Mouse (Mus musculus) retina, postnatal 1 day (tissue): ENCODE results near the gene Tbc1d13.
"Not testable (repeated sequence)": the region's sequence is repeated elsewhere in the genome, so short reads cannot be mapped to it uniquely, and the experiment has no call there.

ENCODE experiments used
- DNase-seq: peaks from one replicate; pipeline ENCODE4 v3.0.0-alpha.2; 2012

The Tbc1d13 gene

DNA sequence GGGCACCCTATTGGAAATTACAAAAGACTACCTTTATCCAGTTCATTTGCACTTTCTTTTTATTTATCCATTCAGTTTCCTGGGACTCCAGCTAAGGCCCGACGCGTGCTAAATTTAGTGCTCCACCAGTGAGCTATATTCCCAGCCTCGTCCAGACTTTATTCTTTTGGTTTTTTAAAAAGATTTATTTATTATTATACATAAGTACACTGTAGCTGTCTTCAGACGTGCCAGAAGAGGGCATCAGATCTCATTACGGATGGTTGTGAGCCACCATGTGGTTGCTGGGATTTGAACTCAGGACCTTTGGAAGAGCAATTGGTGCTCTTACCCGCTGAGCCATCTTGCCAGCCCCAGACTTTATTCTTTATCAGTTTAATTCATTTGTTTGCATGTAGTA is 45.2 kb downstream of the Tbc1d13 start:
- DNase-seq: not testable (repeated sequence)

DNA sequence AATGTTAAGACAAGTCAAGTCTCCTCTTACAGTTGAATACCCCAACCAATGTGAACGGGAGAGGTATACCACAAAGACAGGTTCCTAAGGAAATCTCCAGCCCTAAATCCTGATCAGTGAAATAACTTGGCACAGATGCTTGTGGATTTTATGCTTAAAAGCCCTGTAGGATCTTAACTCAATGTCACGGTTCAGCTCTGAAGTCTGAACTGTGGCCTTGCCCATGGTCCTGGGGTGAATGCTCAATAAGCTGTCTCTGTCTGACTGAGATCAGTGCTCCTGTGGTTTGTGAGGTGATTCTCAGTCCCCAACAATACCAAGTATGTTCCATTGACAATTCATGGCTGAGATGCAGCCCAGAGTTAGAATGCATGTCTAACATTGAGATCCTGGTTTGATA is 48.9 kb downstream of the Tbc1d13 start:
- DNase-seq: no peak

DNA sequence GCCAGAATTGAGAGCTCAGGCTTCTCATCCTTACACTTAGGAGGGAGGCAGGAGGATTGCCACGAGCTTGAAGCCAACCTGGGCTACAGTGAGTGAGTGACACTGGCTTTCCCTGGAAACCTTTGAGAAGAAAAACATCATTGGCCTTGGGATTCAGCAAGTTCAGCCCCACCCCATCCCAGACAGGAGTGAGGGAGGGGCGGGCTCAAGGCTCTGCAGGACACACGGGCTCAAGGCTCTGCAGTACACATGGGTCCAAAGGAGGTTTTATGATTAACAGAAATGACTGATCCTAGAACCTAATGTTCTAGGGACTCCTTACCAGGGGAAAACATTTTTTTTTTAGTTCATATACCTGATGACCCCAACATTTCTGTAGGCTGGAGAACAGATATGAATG is 50.2 kb downstream of the Tbc1d13 start:
- no peak for DNase-seq

DNA sequence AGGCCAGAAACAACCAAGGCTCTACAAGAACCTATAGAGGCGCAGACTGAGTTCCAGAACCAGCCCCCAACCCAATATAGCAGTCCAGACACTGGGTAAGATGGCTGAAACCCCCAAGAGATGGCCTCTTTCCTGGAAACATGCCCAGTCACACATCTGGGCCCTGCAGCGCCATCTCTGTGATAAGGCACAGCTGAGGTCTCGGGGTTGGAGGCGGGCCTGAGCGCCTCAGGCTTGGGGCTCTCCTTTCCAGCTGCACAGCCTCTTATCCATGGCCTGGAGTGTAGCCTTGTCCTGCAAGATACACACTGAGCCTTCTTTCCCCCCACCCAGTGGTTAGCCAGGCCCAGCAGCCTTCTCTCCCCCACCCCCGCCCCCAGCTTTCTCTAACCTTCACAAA is 51.7 kb downstream of the Tbc1d13 start:
- no peak for DNase-seq

DNA sequence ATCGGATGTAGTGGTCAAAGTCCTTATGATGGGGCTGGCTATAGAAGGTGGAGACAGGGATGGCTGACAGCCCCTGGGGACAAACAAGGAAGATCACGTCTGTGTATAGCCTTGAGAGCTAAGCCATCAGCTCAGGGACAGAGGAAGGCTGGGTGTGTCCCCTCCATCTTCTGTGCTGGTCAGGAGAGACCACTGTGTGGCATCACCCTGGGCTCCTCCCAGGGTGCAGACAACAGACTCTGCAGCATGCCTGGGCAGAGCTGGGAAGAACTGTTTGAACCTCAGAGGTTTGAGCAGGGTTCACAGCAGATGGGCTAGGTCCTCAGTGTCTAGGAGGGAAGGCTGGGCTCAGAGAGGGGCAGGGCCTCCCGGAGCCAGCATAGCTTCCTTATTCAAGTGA is 52.1 kb downstream of the Tbc1d13 start:
- DNase-seq: no peak

DNA sequence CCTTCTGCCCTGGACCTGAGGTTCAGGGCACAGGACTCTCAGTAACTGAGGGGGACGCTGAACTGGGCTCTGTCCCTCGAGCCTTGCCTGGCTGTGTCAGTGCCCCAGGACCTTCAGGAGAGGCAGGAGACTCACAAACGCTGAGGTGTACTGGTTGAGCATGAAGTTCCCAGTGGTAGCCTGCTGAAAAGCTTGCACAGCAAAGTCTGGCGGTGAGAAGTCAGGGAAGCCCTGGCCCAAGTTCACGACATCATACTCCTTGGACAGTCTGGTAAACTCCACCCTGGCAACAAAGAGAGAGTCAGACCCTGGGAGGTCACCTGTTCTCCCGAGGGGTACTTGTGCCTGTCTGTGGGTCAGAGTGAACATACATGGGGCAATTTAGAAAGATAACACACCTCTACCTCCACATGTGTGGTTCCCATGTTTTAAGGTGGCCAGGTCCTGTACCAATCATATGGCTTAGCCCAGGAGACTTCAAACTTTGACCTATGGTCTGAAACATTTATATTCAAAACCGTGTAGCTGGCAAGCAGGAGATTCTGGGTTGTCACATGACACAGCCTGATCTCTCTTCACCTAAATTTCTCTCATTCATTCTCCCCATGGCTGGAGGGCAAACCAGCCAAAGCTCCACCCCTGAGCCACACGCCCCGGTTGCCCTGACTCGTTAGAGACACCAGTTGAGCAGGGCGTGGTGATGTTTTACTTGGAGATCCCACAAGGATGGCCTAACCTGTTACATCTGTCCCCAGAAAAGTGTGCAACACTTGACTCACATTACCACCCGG is 58.4 kb downstream of the Tbc1d13 start:
- no peak for DNase-seq

DNA sequence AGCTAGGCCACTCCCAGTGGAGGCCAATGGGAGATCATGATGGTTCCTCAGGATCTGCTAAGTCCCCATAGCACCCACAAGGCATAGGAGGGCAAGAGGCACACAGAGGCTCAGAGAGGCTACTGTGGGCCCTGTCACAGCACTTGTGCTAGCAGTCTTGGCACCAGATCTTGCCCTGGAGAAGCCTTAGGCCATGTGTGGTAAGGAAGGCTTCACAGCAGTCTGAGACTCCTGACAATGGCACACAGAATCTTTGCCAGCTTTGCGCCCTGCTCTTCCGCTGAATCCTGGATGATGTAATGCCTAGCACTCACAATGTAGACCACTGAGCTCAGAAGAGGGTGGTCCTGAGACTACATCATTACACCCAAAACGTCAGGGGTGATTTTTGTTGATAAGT is 61.1 kb downstream of the Tbc1d13 start:
- DNase-seq: no peak

DNA sequence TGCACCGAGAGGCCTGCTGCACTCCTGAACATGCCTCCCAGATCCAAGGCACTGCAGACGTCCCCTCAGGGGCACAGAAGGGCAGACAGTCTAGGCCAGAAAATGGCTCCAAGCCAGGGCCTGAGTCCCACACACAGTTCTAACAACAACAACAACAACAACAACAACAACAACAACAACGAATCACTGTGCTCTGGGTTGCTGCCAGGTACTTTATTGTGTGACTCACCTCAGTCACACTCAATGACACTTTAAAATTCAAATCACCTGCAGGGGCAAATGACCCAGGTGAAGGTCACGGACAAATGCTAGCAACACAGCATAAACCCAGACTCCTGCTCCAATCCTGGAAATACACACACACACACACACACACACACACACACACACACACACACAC is 64.5 kb downstream of the Tbc1d13 start:
- DNase-seq: no peak

DNA sequence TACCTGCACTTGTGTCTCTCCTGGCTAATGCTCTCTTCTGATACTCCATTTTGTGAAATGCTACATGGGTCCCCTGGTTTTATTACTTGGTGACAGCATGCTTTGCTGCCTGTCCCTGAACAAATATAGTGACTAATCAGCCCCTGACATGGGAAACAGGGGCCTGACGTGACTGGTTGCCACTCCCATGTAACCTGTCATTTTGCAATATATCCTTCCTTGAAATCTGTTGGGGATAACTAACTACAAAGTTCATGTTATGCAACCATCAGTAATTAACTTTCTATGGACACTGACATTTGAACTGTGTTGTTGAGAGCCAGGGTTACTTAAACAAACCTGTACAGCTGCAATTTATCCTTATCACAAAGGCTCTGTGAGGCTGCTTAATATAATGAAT is 66.4 kb downstream of the Tbc1d13 start:
- DNase-seq: no peak

DNA sequence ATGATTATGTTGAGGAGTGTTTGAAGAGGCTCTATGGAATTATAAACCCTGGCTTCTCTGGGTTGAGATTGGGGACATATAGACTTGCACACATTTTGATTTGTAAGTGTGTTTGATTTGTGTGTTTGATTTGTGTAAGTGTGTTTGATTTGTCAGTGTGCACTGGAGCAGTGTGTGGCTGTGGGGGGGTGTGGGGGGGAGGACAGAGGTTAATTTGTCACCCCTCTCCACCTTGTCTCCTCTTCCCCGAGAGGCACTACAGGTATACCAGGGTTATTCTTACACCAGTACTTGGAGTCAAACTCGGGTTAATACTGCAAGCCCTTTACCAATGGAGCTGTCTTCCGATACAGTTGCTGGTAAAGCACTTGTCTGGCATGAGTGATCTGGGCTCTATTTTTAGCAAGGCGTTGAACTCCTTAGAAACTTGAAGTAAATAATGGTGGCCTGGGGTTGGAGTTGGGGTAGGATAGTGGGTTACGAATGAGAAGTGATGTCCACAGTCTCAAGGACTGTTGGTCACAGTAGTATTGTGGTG is 66.9 kb downstream of the Tbc1d13 start:
- no peak for DNase-seq
